Mouse (Mus musculus): ENCODE data around the gene Zc4h2. TPM values are rescaled to one million over a fixed set of nuclear protein-coding genes. Genes with fewer than 3 reads are reported as not detected.

Gene Zc4h2
- polyA plus RNA-seq, 1 experiment, result 2.2 TPM

DNA sequence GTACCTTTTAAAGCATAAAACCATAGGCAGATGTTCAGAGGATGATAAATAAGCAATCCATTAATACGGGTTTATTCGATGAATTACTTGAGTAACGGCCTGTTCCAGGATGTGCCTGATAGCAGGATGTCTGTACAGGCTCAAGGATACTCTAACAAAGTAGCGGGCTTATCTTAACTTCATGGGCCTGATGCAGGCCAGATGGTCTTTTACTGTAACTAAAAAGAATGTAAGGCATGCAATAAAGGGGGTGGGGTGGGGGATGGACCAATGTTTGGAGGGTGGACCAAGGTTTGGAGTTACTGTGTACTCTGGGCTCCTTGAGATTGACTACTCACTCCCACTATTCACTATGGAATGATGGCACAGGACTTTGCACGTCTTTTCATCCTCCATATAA, 57.7 kb downstream of the Zc4h2 start:
- Histone ChIP-seq H3K4me2 (ENCODE audit: low read depth) (no peak overlapping the region), H3K27me3 (ENCODE audit: control insufficient read depth, insufficient read depth, insufficient read length) (no peaks in the 10 kb centered on the region), H3K79me2 (ENCODE audit: control insufficient read depth, insufficient read depth) (no peaks in the 10 kb centered on the region), H3K36me3 (ENCODE audit: control insufficient read depth, insufficient read depth) (no peaks in the 10 kb centered on the region), H3ac (ENCODE audit: control insufficient read depth, insufficient read length) (no peak overlapping the region), H3K4me3 (no peak overlapping the region)
- TF ChIP-seq REST (IDR thresholded peaks at IDR 0.05; ENCODE audit: insufficient read depth, insufficient read length), result no peak
- no peak for TF ChIP-seq SRF (IDR thresholded peaks at IDR 0.05; ENCODE audit: control insufficient read depth, insufficient read length, low read depth)
- no peak for TF ChIP-seq E2F4 (IDR thresholded peaks at IDR 0.05; ENCODE audit: insufficient read depth)
- TF ChIP-seq POLR2A (IDR thresholded peaks at IDR 0.05; ENCODE audit: insufficient read length, low read depth), result no peak
- no peak for TF ChIP-seq TCF3 (IDR thresholded peaks at IDR 0.05; ENCODE audit: insufficient read length, low read depth)

Other genes with a start within 250 kb of the Zc4h2 start
- 1.9 TPM for gene Amer1, start 213.6 kb downstream of the Zc4h2 start, polyA plus RNA-seq (2012; fragmentation: generic; extraction: Trizol)
- gene Asb12, start 100.5 kb downstream of the Zc4h2 start, polyA plus RNA-seq (2012; fragmentation: generic; extraction: Trizol), result 0.07 TPM
- gene Pfn5, start 100.4 kb downstream of the Zc4h2 start, polyA plus RNA-seq (2012; fragmentation: generic; extraction: Trizol), result not detected
- 0.54 TPM for gene Zc3h12b, start 53.2 kb upstream of the Zc4h2 start, polyA plus RNA-seq (2012; fragmentation: generic; extraction: Trizol)

All from myocyte (in vitro differentiated cells).